In the genomic region with DNA sequence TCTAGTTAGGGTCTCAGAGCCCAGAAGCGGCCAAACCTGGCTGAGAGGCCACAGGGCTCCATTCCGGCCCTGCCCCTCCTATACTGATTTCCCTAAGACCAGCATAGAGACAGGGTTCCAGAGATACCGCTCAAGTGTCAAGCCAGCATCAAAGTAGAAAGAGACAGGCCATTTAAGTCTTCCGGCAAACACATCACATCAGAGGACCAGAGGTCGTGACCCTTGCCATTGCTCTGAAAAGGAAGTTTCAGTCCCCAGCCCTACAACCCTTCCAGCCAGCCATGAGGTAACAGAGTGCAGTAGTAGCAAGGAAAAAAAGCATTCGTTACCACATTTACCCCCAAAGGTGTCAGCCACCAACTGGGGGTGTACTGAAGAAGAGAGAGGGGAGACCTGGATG, we compare ENCODE assay signal across 13 mouse cellular contexts. TPM values are rescaled to one million over a fixed set of nuclear protein-coding genes. Genes with fewer than 3 reads are reported as not detected.
DNase-seq lines count a peak whose midpoint lies in the region; ATAC-seq and TF ChIP-seq lines count a peak whose summit lies in the region.
"Had no signal": no experiment of that assay in that cellular context is flagged by ENCODE, and none has a peak within 500 bp of the region (broad histone marks: within the 10 kb centered on the region; RNA-seq: fewer than 3 reads in every experiment).

No protein-coding gene starts in this region.

- no peaks in the 10 kb centered on the region for H3K9me3 ChIP-seq in forebrain, embryonic 10.5 days
- no peaks in the 10 kb centered on the region for H3K9me3 ChIP-seq in forebrain, embryonic 16.5 days (ENCODE audit: control insufficient read depth, low read length)
- H3K9me3 ChIP-seq in lung, embryonic 14.5 days (ENCODE audit: low read depth, low read length) = no peaks in the 10 kb centered on the region
- H3K9me3 ChIP-seq in hindbrain, embryonic 12.5 days (replicated peaks) = no peaks in the 10 kb centered on the region
- no peaks in the 10 kb centered on the region for H3K9me3 ChIP-seq in neural tube, embryonic 13.5 days

- peak overlapping the region; percentile 92; the same call in 1 of the 2 replicates for H3K4me3 ChIP-seq in forebrain, embryonic 10.5 days
- H3K4me3 ChIP-seq in forebrain, embryonic 16.5 days (replicated peaks; ENCODE audit: low read length) = no peak overlapping the region
- no peak overlapping the region for H3K4me3 ChIP-seq in lung, embryonic 14.5 days (ENCODE audit: low read depth, low read length)
- H3K4me3 ChIP-seq in hindbrain, embryonic 12.5 days = peak overlapping the region; percentile 94
- peak overlapping the region; percentile 91 for H3K4me3 ChIP-seq in neural tube, embryonic 13.5 days

- peaks cover 61% of the 10 kb centered on the region for H3K36me3 ChIP-seq in forebrain, embryonic 10.5 days (replicated peaks)
- peaks cover 6% of the 10 kb centered on the region for H3K36me3 ChIP-seq in forebrain, embryonic 16.5 days (ENCODE audit: control insufficient read depth, insufficient read depth)
- peaks cover 41% of the 10 kb centered on the region for H3K36me3 ChIP-seq in lung, embryonic 14.5 days (ENCODE audit: insufficient read depth)
- H3K36me3 ChIP-seq in hindbrain, embryonic 12.5 days = peaks cover 32% of the 10 kb centered on the region
- peaks cover 55% of the 10 kb centered on the region for H3K36me3 ChIP-seq in neural tube, embryonic 13.5 days

- 0 out of 2 replicates have a peak overlapping the region, but pooled peaks have one; percentile 40 for H3K27ac ChIP-seq in forebrain, embryonic 10.5 days
- H3K27ac ChIP-seq in forebrain, embryonic 16.5 days (ENCODE audit: low read length) = no peak overlapping the region
- H3K27ac ChIP-seq in lung, embryonic 14.5 days (ENCODE audit: low read depth) = no peak overlapping the region
- H3K27ac ChIP-seq in hindbrain, embryonic 12.5 days = peak overlapping the region; percentile 17; the same call in 1 of the 2 replicates
- peak overlapping the region; percentile 24; the same call in 1 of the 2 replicates for H3K27ac ChIP-seq in neural tube, embryonic 13.5 days (replicated peaks)

- no peak for ATAC-seq in forebrain, embryonic 16.5 days
- ATAC-seq in lung, embryonic 14.5 days (ENCODE audit: insufficient read depth) = no peak
- ATAC-seq in hindbrain, embryonic 12.5 days (ENCODE audit: low FRiP score) = no peak
- no peak for ATAC-seq in neural tube, embryonic 13.5 days (ENCODE audit: low read depth)

- peaks cover 88% of the 10 kb centered on the region for H3K4me1 ChIP-seq in forebrain, embryonic 10.5 days
- H3K4me1 ChIP-seq in forebrain, embryonic 16.5 days (replicated peaks; ENCODE audit: control insufficient read depth, insufficient read depth, low read length) = peaks cover 49% of the 10 kb centered on the region
- peaks cover 28% of the 10 kb centered on the region for H3K4me1 ChIP-seq in lung, embryonic 14.5 days (ENCODE audit: insufficient read depth)
- peaks cover 71% of the 10 kb centered on the region for H3K4me1 ChIP-seq in hindbrain, embryonic 12.5 days
- peaks cover 73% of the 10 kb centered on the region for H3K4me1 ChIP-seq in neural tube, embryonic 13.5 days (replicated peaks)

- no peaks in the 10 kb centered on the region for H3K27me3 ChIP-seq in forebrain, embryonic 10.5 days (ENCODE audit: poor library complexity, severe bottlenecking)
- no peaks in the 10 kb centered on the region for H3K27me3 ChIP-seq in forebrain, embryonic 16.5 days (replicated peaks; ENCODE audit: control insufficient read depth, insufficient read depth, low read length)
- no peaks in the 10 kb centered on the region for H3K27me3 ChIP-seq in lung, embryonic 14.5 days (ENCODE audit: insufficient read depth, low read length)
- H3K27me3 ChIP-seq in hindbrain, embryonic 12.5 days = no peaks in the 10 kb centered on the region
- no peaks in the 10 kb centered on the region for H3K27me3 ChIP-seq in neural tube, embryonic 13.5 days

- H3K9ac ChIP-seq in forebrain, embryonic 16.5 days (replicated peaks; ENCODE audit: low read depth, low read length) = no peak overlapping the region
- no peak overlapping the region for H3K9ac ChIP-seq in lung, embryonic 14.5 days
- H3K9ac ChIP-seq in hindbrain, embryonic 12.5 days = peak overlapping the region; percentile 19; the same call in 1 of the 2 replicates
- peak overlapping the region; percentile 95 for H3K9ac ChIP-seq in neural tube, embryonic 13.5 days

- no peak overlapping the region for H3K4me2 ChIP-seq in forebrain, embryonic 16.5 days (ENCODE audit: low read length)
- peak overlapping the region; percentile 96; the same call in 1 of the 2 replicates for H3K4me2 ChIP-seq in lung, embryonic 14.5 days
- peak overlapping the region; percentile 89 for H3K4me2 ChIP-seq in hindbrain, embryonic 12.5 days (replicated peaks)
- peak overlapping the region; percentile 88 for H3K4me2 ChIP-seq in neural tube, embryonic 13.5 days

- WGBS in forebrain, embryonic 10.5 days = 29% methylated on average over 6 of the region's 6 CpGs
- WGBS in forebrain, embryonic 16.5 days = 50% methylated on average over 6 of the region's 6 CpGs
- 47% methylated on average over 6 of the region's 6 CpGs for WGBS in lung, embryonic 14.5 days
- 21% methylated on average over 6 of the region's 6 CpGs for WGBS in hindbrain, embryonic 12.5 days
- WGBS in neural tube, embryonic 13.5 days = 25% methylated on average over 6 of the region's 6 CpGs

- DNase-seq in forebrain, embryonic 10.5 days (ENCODE audit: extremely low spot score, low spot score) = no peak
- no peak for DNase-seq in lung, embryonic 14.5 days
- no peak for DNase-seq in lung, postnatal 14 days
- no peak for DNase-seq in urinary bladder, adult 18-20 months (ENCODE audit: low spot score in 2 of 2)
- no peak for DNase-seq in B cell, adult 2 months
- DNase-seq: adrenal gland, postnatal 36 days; cerebellum, postnatal 14 days; heart, postnatal 14 days; layer of hippocampus, adult 9-11 months; thymus, postnatal 36 days had no signal

- no peak for TF ChIP-seq CTCF in lung, embryonic 14.5 days (IDR thresholded peaks at IDR 0.05; ENCODE audit: low read depth)

RNA-seq across cellular contexts. Expression of a gene that starts 2.9 kb away (rescaled TPM):
- polyA plus RNA-seq in forebrain, embryonic 10.5 days (2016; fragmentation: Nextera tagmentation; extraction: Ambion mirVana) = 58.3 and 62.0 TPM in 2 replicates
- polyA plus RNA-seq in forebrain, embryonic 16.5 days (2015; fragmentation: Nextera tagmentation; extraction: Ambion mirVana) = 113 and 125 TPM in 2 replicates
- polyA plus RNA-seq in lung, embryonic 14.5 days (2014; fragmentation: Nextera tagmentation; extraction: Ambion mirVana) = 81.9 and 84.0 TPM in 2 replicates
- 161 and 178 TPM in 2 replicates for polyA plus RNA-seq in hindbrain, embryonic 12.5 days (2016; fragmentation: Nextera tagmentation; extraction: Ambion mirVana)
- polyA plus RNA-seq in neural tube, embryonic 13.5 days (2015; fragmentation: Nextera tagmentation; extraction: Ambion mirVana) = 120 and 122 TPM in 2 replicates

RNA-seq across cellular contexts. Expression of a gene that starts 6.3 kb away (rescaled TPM):
- 0.38 and 0.43 TPM in 2 replicates for polyA plus RNA-seq in forebrain, embryonic 10.5 days (2016; fragmentation: Nextera tagmentation; extraction: Ambion mirVana)
- 1.5 TPM in 2 replicates for polyA plus RNA-seq in forebrain, embryonic 16.5 days (2015; fragmentation: Nextera tagmentation; extraction: Ambion mirVana)
- polyA plus RNA-seq in lung, embryonic 14.5 days (2014; fragmentation: Nextera tagmentation; extraction: Ambion mirVana) = 0.43 TPM in 1 of 2 replicates, not detected in the other
- 1.2 and 1.3 TPM in 2 replicates for polyA plus RNA-seq in hindbrain, embryonic 12.5 days (2016; fragmentation: Nextera tagmentation; extraction: Ambion mirVana)
- polyA plus RNA-seq in neural tube, embryonic 13.5 days (2015; fragmentation: Nextera tagmentation; extraction: Ambion mirVana) = 0.84 and 2.2 TPM in 2 replicates

RNA-seq across cellular contexts. Expression of a gene that starts 8.8 kb away (rescaled TPM):
- polyA plus RNA-seq in forebrain, embryonic 10.5 days (2016; fragmentation: Nextera tagmentation; extraction: Ambion mirVana) = 3.9 and 4.4 TPM in 2 replicates
- polyA plus RNA-seq in forebrain, embryonic 16.5 days (2015; fragmentation: Nextera tagmentation; extraction: Ambion mirVana) = 3.3 and 4.0 TPM in 2 replicates
- polyA plus RNA-seq in lung, embryonic 14.5 days (2014; fragmentation: Nextera tagmentation; extraction: Ambion mirVana) = 0.72 and 0.81 TPM in 2 replicates
- 7.0 and 7.6 TPM in 2 replicates for polyA plus RNA-seq in hindbrain, embryonic 12.5 days (2016; fragmentation: Nextera tagmentation; extraction: Ambion mirVana)
- 5.1 and 5.6 TPM in 2 replicates for polyA plus RNA-seq in neural tube, embryonic 13.5 days (2015; fragmentation: Nextera tagmentation; extraction: Ambion mirVana)

RNA-seq across cellular contexts. Expression of a gene that starts 21.3 kb away (rescaled TPM):
- 1.1 TPM in 2 replicates for polyA plus RNA-seq in forebrain, embryonic 10.5 days (2016; fragmentation: Nextera tagmentation; extraction: Ambion mirVana)
- polyA plus RNA-seq in forebrain, embryonic 16.5 days (2015; fragmentation: Nextera tagmentation; extraction: Ambion mirVana) = 1.7 and 1.8 TPM in 2 replicates
- 0.32 and 0.51 TPM in 2 replicates for polyA plus RNA-seq in lung, embryonic 14.5 days (2014; fragmentation: Nextera tagmentation; extraction: Ambion mirVana)
- 2.3 and 2.6 TPM in 2 replicates for polyA plus RNA-seq in hindbrain, embryonic 12.5 days (2016; fragmentation: Nextera tagmentation; extraction: Ambion mirVana)
- 1.8 TPM in 2 replicates for polyA plus RNA-seq in neural tube, embryonic 13.5 days (2015; fragmentation: Nextera tagmentation; extraction: Ambion mirVana)

RNA-seq across cellular contexts. Expression of a gene that starts 40.3 kb away (rescaled TPM):
- polyA plus RNA-seq in forebrain, embryonic 10.5 days (2016; fragmentation: Nextera tagmentation; extraction: Ambion mirVana) = 21.9 and 23.1 TPM in 2 replicates
- 27.6 and 31.9 TPM in 2 replicates for polyA plus RNA-seq in forebrain, embryonic 16.5 days (2015; fragmentation: Nextera tagmentation; extraction: Ambion mirVana)
- polyA plus RNA-seq in lung, embryonic 14.5 days (2014; fragmentation: Nextera tagmentation; extraction: Ambion mirVana) = 21.0 and 21.4 TPM in 2 replicates
- polyA plus RNA-seq in hindbrain, embryonic 12.5 days (2016; fragmentation: Nextera tagmentation; extraction: Ambion mirVana) = 29.0 and 30.5 TPM in 2 replicates
- polyA plus RNA-seq in neural tube, embryonic 13.5 days (2015; fragmentation: Nextera tagmentation; extraction: Ambion mirVana) = 26.1 and 27.3 TPM in 2 replicates

Comparison
In these comparisons a context has a peak if more than half of its experiments do, and no peak if none do; other contexts are left out.
1. H3K27ac ChIP-seq: peak in forebrain, embryonic 10.5 days (single experiment), hindbrain, embryonic 12.5 days (single experiment) and neural tube, embryonic 13.5 days (single experiment); none in forebrain, embryonic 16.5 days (single experiment) and lung, embryonic 14.5 days (single experiment).
2. H3K4me3 ChIP-seq: peak in forebrain, embryonic 10.5 days (single experiment), hindbrain, embryonic 12.5 days (single experiment) and neural tube, embryonic 13.5 days (single experiment); none in forebrain, embryonic 16.5 days (single experiment) and lung, embryonic 14.5 days (single experiment).
3. H3K9ac ChIP-seq: peak in hindbrain, embryonic 12.5 days (single experiment) and neural tube, embryonic 13.5 days (single experiment); none in forebrain, embryonic 16.5 days (single experiment) and lung, embryonic 14.5 days (single experiment).